Mouse (Mus musculus): ENCODE data around the gene Tm9sf3.

DNA sequence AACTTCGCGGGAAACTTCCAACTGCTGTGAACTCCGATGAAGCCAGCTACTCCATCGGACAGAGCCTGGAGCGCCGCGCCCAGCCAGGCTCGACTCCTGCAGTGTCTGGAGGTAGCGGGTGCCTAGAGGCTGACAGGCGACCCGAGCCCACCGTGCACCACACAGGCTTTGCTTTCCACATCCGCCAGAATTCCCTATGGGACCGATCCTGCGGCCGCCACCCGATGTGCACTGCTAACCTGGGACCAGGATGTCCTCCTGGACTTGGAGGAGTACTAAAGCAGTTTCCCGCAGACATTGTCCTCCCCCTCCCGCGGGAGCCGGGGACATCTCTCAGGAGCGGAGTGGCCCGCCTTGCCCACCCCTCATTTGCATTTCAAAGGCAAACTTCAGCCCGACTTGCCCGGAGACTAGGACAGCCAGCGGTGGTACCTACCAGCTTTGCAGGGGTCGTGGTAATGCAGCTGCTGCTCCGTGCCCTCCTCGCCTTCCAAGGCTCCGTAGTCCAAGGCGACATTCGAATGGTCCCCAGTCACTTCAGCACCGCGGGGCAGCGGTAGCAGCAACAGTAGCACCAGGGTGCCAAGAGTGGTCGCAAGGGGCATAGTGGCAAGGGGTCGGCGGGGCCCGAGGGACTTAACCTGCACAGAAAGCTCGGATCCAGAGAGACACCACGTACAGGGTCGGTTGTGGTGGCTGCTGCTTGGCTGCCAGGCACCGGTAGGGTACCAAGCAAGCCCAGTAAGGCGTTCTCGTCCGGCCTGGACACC is 57.6 kb downstream of the Tm9sf3 start:
- TF ChIP-seq CTCF (IDR thresholded peaks at IDR 0.05; ENCODE audit: extremely low read depth, insufficient read length, insufficient replicate concordance, low read depth, low read length) (no peak), POLR2A (IDR thresholded peaks at IDR 0.05; ENCODE audit: low read depth, low read length) (no peak)

All from small intestine, adult 2 months (tissue).